Mouse (Mus musculus): ENCODE measurements around the gene Hmgn3. TPM values are rescaled to one million over a fixed set of nuclear protein-coding genes. Genes with fewer than 3 reads are reported as not detected.

Hmgn3 gene
- total RNA-seq, 2 experiments from 2014 or later = 81.4 to 84.7 TPM

DNA sequence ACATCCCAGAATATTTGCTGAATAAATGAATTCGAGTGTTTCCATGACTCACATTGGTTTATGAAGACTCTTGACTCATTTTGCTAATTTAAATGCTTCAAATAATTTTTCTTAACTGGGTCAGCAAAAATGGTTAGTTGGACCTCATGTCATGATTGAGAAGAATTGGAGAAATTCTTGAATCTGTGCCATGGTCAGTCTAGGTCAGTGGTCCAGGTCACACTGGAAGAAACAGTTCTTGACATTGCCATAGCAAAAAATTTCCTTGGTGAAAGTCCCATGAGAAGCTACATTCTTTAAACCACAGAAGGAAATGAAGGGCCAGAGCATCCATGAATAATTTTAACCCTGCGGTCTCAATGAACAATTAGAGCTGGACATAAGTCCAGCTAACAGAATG is 30.8 kb downstream of the Hmgn3 start:
- no peak for DNase-seq (ENCODE audit: extremely low spot score in 1 of 2, low spot score in 2 of 2)
- Histone ChIP-seq H3K27ac (no peak overlapping the region), H3K4me3 (no peak overlapping the region)
- intact Hi-C loops (cut with DNase I) = no loop called here
- no peak for TF ChIP-seq CTCF (IDR thresholded peaks at IDR 0.05)

DNA sequence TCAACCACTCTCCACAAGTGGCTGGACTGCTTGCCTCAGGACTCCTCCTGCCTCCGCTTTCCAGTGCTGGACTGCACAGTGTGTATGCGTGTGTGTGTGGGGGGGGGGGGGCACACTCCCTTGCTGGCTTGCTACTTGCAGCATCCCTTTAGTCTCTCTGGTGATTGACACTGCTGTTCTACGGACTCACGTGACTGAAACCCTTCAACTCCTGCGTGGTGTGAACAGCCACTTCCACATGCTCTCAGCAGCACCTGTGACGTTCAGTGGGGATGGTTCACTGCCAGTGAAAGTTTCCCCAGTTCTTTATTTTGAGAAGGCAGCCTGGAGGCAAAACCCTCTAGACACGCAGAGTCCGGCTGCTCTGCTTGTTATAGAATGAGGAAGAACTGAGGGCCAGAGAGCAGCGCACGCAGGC is 32.7 kb downstream of the Hmgn3 start:
- no peak overlapping the region for H3K4me3 ChIP-seq
- TF ChIP-seq CTCF (IDR thresholded peaks at IDR 0.05) = no peak
- DNase-seq (ENCODE audit: extremely low spot score in 1 of 2, low spot score in 2 of 2) = no peak
- H3K27ac ChIP-seq = no peak overlapping the region
- intact Hi-C loops (cut with DNase I) = no loop called here

DNA sequence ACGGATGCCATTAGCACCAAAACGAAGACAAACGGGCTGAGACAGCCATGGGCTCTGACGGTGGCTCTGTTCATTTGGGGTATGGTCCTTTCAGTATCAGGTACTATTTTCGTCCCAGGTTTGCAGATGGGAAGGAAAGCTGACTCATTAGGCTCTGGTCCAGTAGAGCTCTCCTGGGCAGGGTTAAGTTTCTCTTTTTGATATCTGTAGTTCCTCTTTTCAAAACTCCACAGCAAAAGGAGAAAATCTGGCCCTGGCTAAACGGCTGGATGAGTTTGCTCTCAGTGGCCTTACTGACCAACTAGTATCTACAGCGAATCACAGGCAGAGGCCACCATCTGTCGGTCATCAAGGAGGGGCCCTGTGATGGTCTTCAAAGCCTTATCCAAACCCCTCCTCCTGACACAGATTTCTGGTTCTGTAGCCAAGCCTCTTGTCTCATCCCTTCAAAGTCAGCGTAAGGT is 34.1 kb downstream of the Hmgn3 start:
- no peak for DNase-seq (ENCODE audit: extremely low spot score in 1 of 2, low spot score in 2 of 2)
- no peak for TF ChIP-seq CTCF (IDR thresholded peaks at IDR 0.05)
- intact Hi-C loops (cut with DNase I) = no loop called here
- Histone ChIP-seq H3K27ac (no peak overlapping the region), H3K4me3 (no peak overlapping the region)

DNA sequence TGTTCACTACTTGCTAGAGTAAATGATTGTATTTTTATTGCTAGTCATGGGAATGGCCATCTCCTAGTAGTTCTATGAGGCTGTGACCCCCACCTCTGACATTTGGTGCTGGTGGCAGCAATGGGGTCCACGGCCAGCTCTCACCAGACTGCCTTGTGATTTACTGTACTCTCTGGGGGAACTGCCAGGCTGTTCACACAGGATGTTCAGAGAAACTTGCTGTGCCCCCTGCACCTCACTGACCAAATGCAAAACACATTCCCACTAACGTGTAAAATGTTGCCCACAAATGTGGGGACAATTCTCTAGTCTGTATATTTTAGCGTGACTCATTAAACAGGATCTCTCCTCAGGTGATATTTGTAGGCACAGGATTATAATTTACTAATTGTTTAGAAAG is 34.7 kb downstream of the Hmgn3 start:
- DNase-seq (ENCODE audit: extremely low spot score in 1 of 2, low spot score in 2 of 2) = no peak
- intact Hi-C loops (cut with DNase I) = no loop called here
- Histone ChIP-seq H3K4me3 (no peak overlapping the region), H3K27ac (no peak overlapping the region)
- TF ChIP-seq CTCF (IDR thresholded peaks at IDR 0.05) = no peak

DNA sequence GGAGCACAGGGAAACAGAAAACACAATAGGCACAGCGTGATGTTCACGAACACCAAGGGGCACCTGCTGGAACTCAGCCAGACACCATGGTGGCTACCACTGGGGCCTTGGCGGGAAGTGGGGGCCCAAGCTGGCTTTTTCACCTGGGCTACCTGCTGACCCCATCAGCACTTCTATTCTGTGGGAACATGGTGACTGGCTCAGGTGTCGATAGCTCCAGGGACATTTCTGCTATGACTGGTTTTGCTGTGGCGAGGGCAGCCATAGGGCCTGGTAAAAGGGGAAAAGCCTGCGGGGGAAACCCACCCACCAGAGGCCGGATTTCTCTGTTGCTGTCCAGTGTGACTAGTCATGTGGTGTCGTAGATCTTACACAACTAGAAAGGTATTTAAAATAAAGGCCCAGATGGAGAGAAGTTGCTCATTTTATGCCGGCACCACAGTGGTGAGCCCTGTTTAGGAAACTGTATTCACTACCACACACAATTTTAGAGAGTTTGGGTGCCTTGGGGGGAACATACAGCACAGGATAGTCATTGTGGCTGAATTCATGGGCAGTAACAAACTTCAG is 35.3 kb downstream of the Hmgn3 start:
- TF ChIP-seq CTCF (IDR thresholded peaks at IDR 0.05) = no peak
- no peak for DNase-seq (ENCODE audit: extremely low spot score in 1 of 2, low spot score in 2 of 2)
- intact Hi-C loops (cut with DNase I) = no loop called here
- no peak overlapping the region for H3K27ac ChIP-seq
- H3K4me3 ChIP-seq = no peak overlapping the region

DNA sequence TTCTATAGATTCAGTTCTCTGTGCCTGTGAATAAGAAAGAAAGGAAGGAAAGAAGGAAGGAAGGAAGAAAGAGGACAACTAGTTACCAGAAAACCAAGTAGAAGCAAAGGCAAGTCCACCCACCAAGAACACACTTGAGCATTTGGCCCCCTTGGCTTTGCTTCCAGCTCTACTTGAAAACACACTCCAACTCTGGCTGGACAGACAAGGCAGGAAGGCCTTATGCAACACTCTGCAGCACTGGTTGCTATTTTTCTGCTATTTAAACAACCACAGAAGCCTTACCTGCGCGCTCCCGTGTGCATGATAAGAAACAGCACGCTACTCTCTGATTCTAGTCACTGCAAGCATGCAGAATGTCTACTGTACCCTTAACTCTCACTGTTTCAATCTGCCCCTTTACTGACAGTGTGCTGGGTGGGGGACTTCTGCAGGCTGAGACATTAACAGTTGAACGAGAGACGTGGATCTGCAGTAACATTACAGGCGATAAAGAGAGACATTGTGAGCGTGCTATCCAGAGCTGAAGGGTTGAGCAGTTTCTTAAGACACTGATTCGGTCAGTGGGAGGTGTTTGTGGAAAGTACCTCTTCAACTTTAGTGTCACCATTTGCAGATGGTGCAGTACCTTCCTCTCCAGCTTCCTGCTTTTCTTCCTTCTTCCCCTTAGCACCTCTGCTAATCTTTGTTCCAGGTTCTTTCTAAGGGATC is 35.9 kb downstream of the Hmgn3 start:
- no peak for TF ChIP-seq CTCF (IDR thresholded peaks at IDR 0.05)
- DNase-seq (ENCODE audit: extremely low spot score in 1 of 2, low spot score in 2 of 2) = no peak
- H3K4me3 ChIP-seq = no peak overlapping the region
- H3K27ac ChIP-seq = no peak overlapping the region
- intact Hi-C loops (cut with DNase I) = no loop called here

DNA sequence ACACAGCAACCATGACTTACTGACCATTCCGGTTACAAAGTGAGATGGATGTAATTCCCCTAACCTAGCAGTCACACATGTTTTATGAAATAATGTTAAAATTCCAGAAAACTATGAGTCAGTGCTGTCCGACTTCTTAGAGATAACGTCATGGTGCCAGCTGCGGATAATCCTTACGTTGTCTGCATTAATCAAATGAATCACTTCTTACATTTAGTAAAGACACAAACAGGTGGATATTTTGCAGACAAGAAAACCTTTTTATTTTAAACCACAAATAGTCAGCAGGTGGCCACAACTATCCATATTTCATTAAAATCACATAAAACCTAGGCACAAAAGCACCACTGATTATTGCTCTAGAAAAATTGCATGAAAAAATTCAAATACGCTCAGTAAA is 36.8 kb downstream of the Hmgn3 start:
- Histone ChIP-seq H3K4me3 (no peak overlapping the region), H3K27ac (no peak overlapping the region)
- no peak for TF ChIP-seq CTCF (IDR thresholded peaks at IDR 0.05)
- no peak for DNase-seq (ENCODE audit: extremely low spot score in 1 of 2, low spot score in 2 of 2)
- intact Hi-C loops (cut with DNase I) = no loop called here

DNA sequence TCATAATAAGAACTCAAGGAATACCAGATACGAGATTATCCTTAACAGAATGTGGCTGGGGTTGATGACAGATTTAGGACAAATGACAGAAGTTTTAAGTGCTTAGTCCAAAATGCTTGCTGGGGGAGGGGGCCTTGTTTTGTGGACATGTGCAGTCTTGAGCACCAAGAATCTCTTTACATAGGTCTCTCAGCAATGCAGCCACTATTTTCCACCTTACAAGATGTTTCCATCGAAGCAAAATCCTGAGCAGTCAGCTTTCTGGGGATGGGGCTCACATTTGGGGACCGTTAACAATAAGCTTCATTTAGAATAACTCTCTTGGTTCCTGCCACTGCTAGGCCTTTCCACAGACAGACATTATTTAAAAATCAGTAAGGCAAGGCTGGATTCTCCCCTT is 37.7 kb downstream of the Hmgn3 start:
- Histone ChIP-seq H3K27ac (no peak overlapping the region), H3K4me3 (no peak overlapping the region)
- intact Hi-C loops (cut with DNase I) = no loop called here
- no peak for DNase-seq (ENCODE audit: extremely low spot score in 1 of 2, low spot score in 2 of 2)
- TF ChIP-seq CTCF (IDR thresholded peaks at IDR 0.05) = no peak

DNA sequence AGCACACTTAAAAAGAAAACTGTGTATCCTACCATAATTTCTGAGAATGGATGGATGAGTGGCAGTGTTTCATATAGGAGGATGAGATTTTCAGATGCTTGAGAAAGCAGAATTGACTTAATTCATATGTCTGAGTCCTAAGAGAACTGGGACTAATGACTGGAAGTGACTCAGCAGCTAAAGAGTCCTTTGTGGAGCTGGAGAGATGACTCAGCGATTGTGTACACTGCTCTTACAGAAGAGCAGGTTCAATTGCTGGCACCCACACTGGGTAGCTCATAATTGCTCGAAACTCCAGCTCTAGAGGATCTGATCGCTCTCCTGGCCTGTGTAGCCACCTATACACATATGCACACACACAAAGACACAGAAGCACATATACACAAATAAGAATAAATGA is 42.7 kb downstream of the Hmgn3 start:
- intact Hi-C loops (cut with DNase I) = loop anchor here (5.0 kb wide), 1 partner anchor 126 kb away; the partner anchor contains the start of gene Phip
- no peak for TF ChIP-seq CTCF (IDR thresholded peaks at IDR 0.05)
- no peak overlapping the region for H3K4me3 ChIP-seq
- DNase-seq (ENCODE audit: extremely low spot score in 1 of 2, low spot score in 2 of 2) = no peak
- H3K27ac ChIP-seq = no peak overlapping the region

DNA sequence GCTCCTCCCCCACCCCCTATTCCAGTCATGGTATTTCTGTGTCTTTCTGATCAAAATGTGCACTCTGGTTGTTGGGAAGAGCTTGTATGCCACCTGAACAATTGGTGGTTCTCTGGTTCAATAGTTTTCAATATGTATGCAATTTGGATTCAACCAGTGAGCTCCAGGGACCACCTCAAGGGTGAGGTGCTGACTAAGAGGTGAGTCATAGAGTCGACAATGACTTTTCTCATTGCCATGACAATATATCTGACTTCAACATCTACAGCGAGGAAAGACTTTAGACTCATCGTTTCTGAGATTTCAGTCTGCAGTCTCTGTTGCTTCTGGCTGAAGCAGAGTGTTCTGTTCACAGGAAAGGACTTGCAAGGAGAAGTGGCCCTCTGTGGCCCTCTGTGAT is 44.8 kb downstream of the Hmgn3 start:
- Histone ChIP-seq H3K27ac (no peak overlapping the region), H3K4me3 (no peak overlapping the region)
- no peak for DNase-seq (ENCODE audit: extremely low spot score in 1 of 2, low spot score in 2 of 2)
- no peak for TF ChIP-seq CTCF (IDR thresholded peaks at IDR 0.05)
- intact Hi-C loops (cut with DNase I) = loop anchor here (5.0 kb wide), 1 partner anchor 124 kb away; the partner anchor contains the start of gene Phip

DNA sequence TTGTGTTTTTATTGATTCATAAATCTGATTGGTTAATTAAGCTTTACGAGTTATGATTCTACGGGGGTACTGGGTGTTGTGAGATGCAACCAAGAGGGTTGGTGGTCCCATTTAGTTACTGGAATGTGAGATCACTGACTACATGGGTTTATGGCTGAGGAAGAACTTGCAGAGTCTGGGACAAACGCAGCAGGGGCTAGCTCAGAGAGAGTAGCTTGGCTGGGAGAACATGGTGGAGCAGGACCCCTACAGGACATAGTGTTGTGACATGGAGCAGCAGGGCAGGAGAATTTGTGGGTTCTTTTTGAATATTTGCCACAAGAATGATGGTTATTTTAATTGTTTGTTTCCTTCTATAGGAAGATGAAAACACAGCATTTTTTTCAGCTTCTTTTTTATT is 45.7 kb downstream of the Hmgn3 start:
- Histone ChIP-seq H3K27ac (no peak overlapping the region), H3K4me3 (no peak overlapping the region)
- intact Hi-C loops (cut with DNase I) = loop anchor here (5.0 kb wide), 1 partner anchor 123 kb away; the partner anchor contains the start of gene Phip
- TF ChIP-seq CTCF (IDR thresholded peaks at IDR 0.05) = no peak
- no peak for DNase-seq (ENCODE audit: extremely low spot score in 1 of 2, low spot score in 2 of 2)

DNA sequence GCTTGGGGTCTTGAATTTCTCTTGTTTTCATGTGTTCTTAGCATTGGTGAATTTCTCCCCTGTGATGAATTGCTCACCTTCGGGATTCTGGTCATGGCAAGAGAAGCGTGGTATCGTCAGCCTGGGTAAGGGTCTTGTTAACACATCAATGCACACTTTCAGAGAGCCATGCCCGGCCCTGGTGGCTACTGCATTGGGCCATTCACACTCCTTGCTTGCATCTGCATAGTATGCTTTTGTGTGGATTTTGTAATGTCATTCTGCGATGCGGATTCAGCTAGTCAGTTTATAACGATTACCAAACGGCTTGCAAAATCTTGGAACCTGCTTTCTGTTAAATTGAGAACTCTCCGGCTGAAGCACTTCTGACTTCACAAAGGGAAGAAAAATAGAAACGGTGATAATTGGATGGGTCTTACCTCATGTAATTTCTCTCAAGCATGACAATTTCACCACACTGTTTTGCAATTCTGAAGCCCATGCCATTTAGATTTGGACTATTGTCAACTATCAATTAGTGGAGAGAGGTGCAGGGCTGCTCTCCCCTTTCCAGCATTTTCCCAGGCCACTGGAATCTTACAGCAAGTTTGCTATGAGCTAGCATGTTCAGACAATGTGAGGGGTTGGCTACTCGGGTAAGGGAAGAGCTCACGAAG is 47.7 kb downstream of the Hmgn3 start:
- TF ChIP-seq CTCF (IDR thresholded peaks at IDR 0.05) = no peak
- intact Hi-C loops (cut with DNase I) = no loop called here
- Histone ChIP-seq H3K4me3 (no peak overlapping the region), H3K27ac (no peak overlapping the region)
- no peak for DNase-seq (ENCODE audit: extremely low spot score in 1 of 2, low spot score in 2 of 2)

Measured in left cerebral cortex, adult 2 months (tissue).